Mouse (Mus musculus): Measurements from ENCODE around the gene Rpia.

The Rpia gene

GRCm38 (mm10) chr6:70751251-70751897, 40.7 kb downstream of the Rpia start:
- no peak for DNase-seq (ENCODE audit: low spot score)

DNA sequence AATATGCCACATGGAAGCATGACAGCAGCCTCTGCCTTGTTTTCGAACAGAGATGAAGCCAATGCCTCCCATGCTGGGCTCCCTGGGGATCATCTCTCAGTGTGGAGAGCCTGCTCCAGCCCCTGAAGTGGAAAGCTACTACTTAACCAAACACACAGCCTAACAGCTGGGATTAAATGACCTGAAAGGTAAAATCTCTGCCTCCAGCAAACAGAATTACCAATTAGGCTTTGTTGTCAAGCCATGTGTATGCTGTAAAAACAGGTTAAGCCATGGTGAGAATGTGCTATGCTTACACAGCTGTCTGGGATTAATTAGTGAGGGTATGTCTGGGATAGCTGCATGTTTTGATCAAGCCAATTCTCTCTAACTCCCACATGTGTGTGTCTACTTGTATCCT, 42.3 kb downstream of the Rpia start:
- no peak for DNase-seq (ENCODE audit: low spot score)

- DNase-seq (ENCODE audit: low spot score): no peak
Observed at GRCm38 (mm10) chr6:70747702-70748101, 44.3 kb downstream of the Rpia start.

DNA sequence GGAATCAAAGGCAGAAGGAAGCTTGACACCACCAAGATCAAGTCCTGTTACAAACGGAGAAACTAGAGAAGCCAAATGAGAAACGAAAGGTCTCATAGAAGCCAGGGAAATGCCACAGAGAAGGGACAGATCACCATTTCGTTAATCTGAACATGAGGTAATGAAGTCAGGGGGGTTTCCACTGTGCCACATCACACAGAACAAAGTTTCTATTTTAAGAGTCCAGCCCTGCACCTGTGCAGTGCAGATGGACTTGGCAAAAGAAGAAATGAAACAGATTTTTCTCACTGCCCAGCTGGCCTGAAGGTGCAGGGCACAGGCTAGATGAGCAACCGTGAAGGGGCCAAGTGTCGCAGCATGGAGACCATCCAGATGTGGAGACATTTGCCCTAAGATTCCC, 48.1 kb downstream of the Rpia start:
- no peak for DNase-seq (ENCODE audit: low spot score)

DNA sequence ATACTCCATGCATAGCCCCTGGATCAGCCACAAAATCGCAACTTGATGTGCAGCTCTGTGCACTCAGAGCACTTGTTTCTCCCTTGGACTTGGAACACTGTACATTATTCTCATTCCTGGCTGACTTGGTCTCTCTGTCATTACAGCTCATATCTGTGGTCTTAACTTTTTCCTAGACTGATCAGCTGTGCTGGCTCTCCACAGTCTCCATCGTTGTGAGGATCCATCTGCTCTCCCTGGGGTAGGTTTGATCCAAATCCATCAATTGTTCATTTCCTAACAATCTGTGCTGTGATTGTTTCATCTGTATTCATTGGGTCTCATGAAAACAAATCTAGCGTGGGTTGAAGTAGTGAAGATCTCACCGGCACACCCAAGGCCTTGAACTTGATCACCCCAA, 49.2 kb downstream of the Rpia start:
- no peak for DNase-seq (ENCODE audit: low spot score)

- DNase-seq (ENCODE audit: low spot score): no peak
Observed at GRCm38 (mm10) chr6:70740535-70740934, 51.5 kb downstream of the Rpia start.

- no peak for DNase-seq (ENCODE audit: low spot score)
Observed at GRCm38 (mm10) chr6:70739456-70739855, 52.6 kb downstream of the Rpia start.

- no peak for DNase-seq (ENCODE audit: low spot score)
Observed at GRCm38 (mm10) chr6:70735528-70735927, 56.5 kb downstream of the Rpia start.

DNA sequence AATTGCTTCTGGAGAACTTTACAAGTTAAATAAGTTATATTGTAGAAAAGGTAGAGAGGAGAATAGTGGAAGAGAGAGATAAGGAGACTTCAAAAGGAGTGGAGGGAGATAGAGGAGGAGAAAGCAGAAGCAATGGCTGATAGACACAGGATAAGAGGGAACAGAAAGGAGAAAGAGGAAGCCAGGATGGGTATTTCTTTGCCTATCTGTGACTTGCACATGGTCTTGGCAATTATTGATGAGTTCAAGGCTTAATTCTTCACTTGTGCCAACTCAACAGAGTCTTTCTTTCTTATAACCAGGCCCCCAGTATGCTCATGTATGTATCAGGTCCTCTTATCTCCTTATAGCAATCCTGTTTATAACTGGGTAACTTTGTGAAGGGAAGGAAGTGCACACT, 61.2 kb downstream of the Rpia start:
- no peak for DNase-seq (ENCODE audit: low spot score)

DNA sequence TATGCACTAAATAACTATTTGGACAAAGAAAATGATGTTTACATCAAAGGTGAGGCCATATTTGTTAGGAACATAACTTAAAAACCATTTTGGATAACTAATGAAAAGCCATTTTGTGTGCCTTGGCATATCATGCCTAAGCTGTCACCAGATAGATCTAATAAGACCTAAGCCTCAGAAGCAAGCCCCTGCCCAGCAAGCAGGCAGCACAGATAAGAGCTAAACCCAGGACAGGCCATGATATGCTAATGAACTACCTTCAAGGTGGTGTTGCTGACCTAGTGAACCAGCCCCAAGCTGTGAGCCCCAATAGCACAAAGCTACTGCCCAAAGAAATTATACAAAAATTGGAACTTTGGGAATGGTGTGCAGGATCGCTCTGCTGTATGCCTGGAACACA, 62.9 kb downstream of the Rpia start:
- no peak for DNase-seq (ENCODE audit: low spot score)

- DNase-seq (ENCODE audit: low spot score): no peak
Observed at GRCm38 (mm10) chr6:70727094-70727721, 64.8 kb downstream of the Rpia start.

GRCm38 (mm10) chr6:70725639-70726038, 66.4 kb downstream of the Rpia start:
- DNase-seq (ENCODE audit: low spot score): no peak

DNA sequence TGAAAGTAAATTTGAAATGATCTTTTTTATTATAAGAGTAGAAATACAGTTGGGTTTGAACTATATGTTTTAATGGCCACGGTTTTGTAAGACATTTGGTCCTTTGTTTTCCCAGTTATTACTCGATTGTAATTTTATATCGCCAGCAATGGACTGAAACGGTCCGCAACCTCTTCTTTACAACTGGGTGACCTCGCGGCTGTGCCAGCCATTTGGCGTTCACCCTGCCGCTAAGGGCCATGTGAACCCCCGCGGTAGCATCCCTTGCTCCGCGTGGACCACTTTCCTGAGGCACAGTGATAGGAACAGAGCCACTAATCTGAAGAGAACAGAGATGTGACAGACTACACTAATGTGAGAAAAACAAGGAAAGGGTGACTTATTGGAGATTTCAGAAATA, 67.3 kb downstream of the Rpia start:
- no peak for DNase-seq (ENCODE audit: low spot score)

DNA sequence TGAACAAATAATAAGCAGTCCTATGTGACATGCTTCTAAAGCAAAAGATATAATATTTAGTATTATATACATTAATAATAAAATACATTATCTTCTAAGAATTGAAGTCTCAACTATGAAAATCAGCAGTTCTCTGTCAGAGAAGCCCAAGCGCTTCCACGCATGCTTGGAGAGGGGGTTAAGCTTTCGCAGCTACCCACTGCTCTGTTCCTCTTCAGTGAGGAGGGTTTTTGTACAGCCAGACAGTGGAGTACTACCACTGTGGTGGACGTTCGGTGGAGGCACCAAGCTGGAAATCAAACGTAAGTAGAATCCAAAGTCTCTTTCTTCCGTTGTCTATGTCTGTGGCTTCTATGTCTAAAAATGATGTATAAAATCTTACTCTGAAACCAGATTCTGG, 69.7 kb downstream of the Rpia start:
- no peak for DNase-seq (ENCODE audit: low spot score)

DNA sequence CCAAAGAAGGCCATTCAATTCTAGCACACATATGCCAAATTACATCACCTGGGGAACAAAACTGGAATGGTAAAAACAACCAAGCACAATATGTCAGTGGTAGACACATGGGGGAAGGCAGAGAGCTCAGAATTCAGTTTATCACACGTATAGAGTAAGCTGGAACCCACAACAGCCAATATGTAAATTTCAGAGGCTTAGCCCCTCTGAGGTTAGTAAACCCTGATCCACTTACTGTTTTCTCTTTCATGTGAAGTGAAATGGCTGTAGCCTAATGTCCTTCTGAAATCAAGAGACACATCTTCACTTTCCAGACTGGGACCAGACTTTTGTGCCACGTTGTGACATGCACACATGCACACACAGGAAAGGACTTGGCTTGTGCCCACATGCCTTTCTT, 73.3 kb downstream of the Rpia start:
- DNase-seq (ENCODE audit: low spot score): no peak

- DNase-seq (ENCODE audit: low spot score): no peak
Observed at GRCm38 (mm10) chr6:70718164-70718563, 73.9 kb downstream of the Rpia start.

DNA sequence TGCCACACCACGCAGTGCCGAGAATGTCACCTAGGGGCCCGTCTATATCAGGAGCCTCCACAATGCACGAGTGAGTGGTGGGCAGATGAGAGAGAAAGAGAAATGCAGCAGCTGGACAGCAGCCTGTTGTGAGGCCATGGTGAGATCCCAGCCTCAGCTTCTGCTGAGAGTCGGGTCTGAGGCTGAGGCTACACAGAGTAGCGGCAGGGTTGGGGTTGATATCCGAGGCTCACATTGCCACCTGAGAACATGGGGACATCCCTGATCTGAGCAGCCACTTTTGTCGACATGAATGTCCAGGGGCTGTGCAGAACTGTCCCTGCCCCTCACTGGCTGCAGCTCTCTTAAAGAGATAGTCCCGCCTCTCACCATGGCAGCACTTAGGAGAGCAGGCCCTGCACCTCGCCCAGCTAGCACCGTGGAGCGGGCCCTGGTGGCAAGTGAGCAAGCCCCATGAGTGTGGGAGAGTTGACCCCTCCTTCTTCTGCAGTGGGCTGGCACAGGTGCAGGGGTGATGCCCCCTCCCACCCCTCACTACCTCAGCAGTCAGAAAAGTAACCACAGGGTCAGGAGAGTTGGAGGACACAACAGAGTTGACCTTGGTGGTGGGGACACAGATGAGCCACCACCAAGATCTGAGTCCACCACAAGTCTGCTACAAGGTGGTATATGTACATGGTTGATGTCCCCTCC, 75.2 kb downstream of the Rpia start:
- no peak for DNase-seq (ENCODE audit: low spot score)

All from ovary, postnatal 36 days (tissue).